Mouse (Mus musculus) embryonic fibroblast, embryonic 13.5 days (primary cell): ENCODE data around the gene Greb1. TPM values are rescaled to one million over a fixed set of nuclear protein-coding genes. Genes with fewer than 3 reads are reported as not detected.

Experiments used
- H3K27ac ChIP-seq: 2 replicates; pipeline ENCODE4 v1.5.1; 2012; ENCODE audit warnings: low read length, control low read depth, inconsistent platforms; ENCODE audit not compliant: insufficient read depth
- H3K4me1 ChIP-seq: 2 replicates; pipeline ENCODE4 v1.6.1; 2011; ENCODE audit warnings: low read length; ENCODE audit not compliant: control insufficient read depth, insufficient read depth
- H3K4me3 ChIP-seq: 2 replicates; pipeline ENCODE4 v1.5.1; 2011; ENCODE audit warnings: mild to moderate bottlenecking, control low read depth, low read length; ENCODE audit not compliant: insufficient read depth
- CTCF ChIP-seq: IDR thresholded peaks from 2 replicates; pipeline ENCODE4 v1.5.1; 2011; ENCODE audit warnings: mild to moderate bottlenecking, control low read depth, low read length, moderate library complexity, borderline replicate concordance; ENCODE audit not compliant: insufficient read depth
- POLR2A ChIP-seq: IDR thresholded peaks from 2 replicates; pipeline ENCODE4 v1.6.1; 2011; ENCODE audit warnings: low read depth, mild to moderate bottlenecking, control low read depth, low read length, moderate library complexity
- polyA plus RNA-seq: library from polyadenylated mRNA; stranded (reverse); fragments of >200 nt; gene quantifications from 2 replicates; pipeline ENCODE4 v1.2.4, GENCODE M21; 2011; ENCODE audit warnings: low read depth; ENCODE audit not compliant: missing spikeins, insufficient read length

The Greb1 gene
- polyA plus RNA-seq = 0.62 and 0.84 TPM in 2 replicates

DNA sequence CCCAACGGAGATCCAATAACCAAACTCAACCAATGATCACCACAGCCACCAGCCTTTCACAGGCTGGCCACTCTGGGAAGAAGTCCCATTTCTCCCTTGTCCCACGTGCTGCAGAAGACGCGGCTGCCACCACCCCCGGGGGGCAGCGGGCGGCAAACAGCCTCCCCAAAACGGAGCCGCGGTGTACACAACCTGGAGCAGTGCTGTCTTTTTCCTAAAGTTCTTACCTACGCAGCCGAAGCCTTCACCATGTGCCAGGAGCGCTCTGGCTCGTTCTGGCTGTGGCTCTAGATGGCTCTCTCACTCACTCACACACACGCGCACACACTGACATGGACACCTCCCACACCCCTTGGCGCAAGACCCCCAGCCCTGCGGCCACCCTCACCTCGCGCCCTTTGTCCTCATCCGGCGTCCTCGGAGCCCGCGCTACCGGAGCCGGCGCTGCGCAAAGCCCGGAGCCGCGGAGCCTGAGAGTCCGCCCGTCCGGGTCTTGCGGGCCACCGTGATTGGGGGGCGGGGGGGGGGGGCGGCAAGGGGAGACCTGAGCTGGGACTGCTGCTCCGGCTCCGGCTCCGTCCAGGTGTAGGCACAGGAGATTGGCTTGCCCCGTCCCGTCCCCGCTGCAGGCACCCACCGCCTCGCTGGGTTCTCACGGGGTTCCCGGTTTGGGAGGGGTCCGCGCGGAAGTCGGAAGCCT lies at the start of gene Greb1:
Greb1 (minus strand) TSS at position 628 of the 700 bp plus-strand sequence.
- no peak within 1 kb of the TSS for H3K27ac ChIP-seq

DNA sequence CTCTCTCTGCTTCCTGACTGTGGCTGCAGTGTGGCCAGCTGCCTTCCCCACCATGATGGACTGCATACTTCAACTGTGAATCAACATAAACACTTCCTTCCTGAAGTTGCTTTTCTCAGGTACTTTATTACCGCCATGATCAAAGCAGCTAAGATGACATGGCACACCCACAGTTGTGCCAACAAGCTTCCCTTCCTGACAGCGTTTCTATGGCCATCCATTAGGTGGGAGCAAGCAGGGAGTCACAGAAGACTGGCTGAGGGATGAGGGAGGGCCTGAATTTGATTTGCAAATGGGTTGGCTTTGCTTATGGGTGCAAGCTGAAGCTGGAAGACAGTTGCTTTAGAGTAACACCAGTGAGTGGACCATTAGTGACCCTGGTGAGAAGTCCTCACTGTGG lies 49.1 kb upstream of the Greb1 start:
- TF ChIP-seq CTCF = no peak
- no peak for TF ChIP-seq POLR2A
- peak overlapping the region; percentile 32 for H3K27ac ChIP-seq

More for the DNA sequence above, at the start of gene Greb1:
- TF ChIP-seq POLR2A = no peak
- TF ChIP-seq CTCF = no peak
- Histone ChIP-seq H3K4me1 (no peaks in the 10 kb centered on the region), H3K4me3 (peak within 1 kb of the TSS; percentile 38)

DNA sequence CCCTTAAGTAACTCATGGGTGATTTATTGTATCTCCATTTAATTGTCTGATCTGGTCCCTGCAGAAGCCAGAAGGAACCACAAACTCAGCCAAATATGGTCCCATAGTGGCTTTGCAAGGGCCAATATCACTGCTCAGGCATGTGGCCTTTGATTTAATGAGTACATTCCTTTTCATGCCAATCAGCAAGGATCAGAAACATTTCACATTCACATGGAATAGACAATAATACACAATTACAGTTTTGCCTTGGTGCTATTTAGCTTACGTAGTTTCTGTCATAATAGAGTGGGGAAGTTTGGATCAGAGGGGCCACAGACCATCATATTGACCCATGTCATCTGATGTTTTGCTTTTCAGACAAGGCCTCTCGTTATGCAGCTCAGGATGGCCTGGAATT lies 47.8 kb upstream of the Greb1 start:
- Histone ChIP-seq H3K4me1 (peaks cover 30% of the 10 kb centered on the region), H3K4me3 (no peak overlapping the region), H3K27ac (peak overlapping the region; percentile 91)
- TF ChIP-seq CTCF (no peak), POLR2A (no peak)

More for the DNA sequence above, 49.1 kb upstream of the Greb1 start:
- Histone ChIP-seq H3K4me3 (no peak overlapping the region), H3K4me1 (peaks cover 27% of the 10 kb centered on the region)

DNA sequence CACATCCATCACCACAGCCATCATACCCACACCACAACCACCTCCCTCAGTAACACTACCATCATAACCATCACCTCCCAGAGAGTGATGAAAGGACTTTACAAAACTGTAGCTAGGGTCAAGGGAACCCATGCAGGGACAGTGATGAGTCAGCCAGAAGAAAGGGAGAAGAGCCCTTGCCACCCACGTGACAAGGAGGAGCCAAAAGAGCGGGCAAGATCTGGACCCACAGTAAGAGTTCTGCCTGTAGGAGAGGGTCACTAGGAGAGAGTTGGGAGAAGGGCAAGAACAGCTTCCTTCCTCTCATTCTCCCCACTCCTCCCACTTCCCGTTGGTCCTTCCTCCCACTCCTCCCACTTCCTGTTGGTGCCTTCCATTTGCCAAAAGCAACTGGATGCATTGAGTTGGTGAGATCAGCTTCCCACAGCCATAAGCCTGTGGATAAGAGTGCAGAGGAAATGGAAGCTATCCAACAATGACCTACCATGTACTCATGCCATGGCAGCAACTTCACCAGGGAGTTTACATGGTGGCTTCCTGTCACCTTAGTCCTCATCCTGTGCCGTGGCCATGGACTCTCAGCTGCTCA lies 46.6 kb upstream of the Greb1 start:
- H3K4me1 ChIP-seq = peaks cover 24% of the 10 kb centered on the region
- no peak for TF ChIP-seq CTCF
- no peak overlapping the region for H3K4me3 ChIP-seq
- peak overlapping the region; percentile 91; the same call in 1 of the 2 replicates for H3K27ac ChIP-seq

DNA sequence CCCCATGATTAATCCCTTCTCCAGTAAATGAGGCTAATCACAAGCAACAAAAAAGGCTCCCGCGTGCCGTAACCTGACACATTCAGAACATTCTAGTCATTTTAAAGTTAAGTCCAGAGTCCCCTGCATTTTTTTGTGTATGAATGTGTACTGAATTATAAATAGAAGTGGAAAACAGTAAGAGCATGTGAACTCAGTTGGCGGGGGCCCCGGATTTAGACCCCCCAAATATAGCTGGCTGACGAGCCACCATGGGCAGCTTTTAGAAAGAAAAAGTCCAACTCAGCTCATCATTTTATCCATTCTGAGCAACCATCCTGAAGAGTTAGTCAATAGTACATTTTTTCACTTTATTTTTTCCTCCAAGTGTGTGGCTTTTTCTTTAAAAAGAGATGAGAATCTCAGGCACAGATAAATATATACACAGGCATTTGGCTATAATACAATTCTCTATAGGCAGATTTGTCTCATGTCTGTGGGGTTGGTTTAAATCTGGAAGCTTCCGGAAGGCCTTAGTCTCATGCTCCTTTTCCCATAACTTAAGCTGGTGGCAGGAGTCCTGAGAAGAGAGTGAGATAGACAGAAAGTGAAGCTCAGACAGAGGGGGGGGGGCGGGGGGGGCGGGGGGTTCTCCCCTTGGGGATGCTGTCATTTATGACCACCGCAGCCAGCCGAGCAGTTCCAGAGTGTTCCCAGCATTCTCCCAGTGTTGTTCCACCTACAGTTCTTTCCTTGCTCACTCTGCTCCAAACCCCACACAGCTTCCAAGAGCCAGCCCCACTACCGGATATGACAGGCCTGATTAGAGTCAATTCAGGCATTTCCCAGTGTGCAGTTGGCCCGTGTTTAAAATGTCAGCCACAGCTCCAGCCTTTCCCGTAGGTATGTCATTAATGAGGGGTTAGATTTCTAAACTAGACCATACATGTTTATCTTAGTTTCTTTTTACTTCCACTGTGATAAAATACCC lies 44.2 kb upstream of the Greb1 start:
- Histone ChIP-seq H3K27ac (peak overlapping the region; percentile 74), H3K4me3 (no peak overlapping the region), H3K4me1 (peaks cover 21% of the 10 kb centered on the region)
- TF ChIP-seq CTCF (no peak), POLR2A (peak; percentile 31; the same call in 1 of the 2 replicates)

DNA sequence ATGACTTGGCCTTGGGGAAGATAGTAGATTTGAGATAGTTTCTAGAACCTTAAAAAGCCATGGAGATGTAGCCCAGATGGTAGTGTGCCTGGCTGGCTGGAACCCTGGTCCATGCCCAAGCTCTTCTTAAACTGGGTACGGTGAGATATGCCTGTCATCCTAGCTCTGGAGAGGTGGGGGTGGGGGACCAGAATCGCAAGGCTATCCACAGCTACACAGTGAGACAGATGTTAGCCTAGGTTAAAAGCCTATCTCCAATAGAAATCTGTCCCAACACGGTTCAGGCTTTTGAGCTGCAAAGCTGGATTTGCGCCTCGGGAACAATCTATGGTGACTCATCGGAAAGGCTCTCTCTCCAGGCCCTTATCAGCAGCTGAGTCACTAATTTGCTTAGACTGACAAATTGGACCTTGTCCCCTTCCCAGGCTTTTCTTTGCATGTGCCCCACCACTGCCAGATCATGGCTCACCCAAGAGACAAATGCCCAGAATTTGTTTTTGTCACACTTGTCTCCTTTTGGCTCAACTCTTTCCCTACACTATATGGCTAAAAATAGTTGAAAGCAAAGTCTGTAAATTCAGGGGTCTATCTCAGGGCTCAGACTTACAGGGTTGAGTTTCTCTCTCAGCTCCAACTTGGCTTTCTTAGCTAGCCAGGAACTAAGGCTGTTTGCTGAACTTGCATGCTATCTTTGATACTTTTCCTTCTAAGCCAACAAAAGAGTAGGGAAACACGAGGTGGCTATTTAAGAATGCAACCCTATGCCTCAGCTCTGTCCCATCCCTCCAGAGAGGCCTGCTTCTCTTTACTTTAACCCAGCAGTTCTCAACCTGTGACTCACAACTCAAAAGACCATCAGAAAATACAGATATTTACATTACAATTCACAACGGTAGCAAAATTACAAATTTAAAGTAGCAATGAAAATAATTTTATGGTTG lies 40.4 kb upstream of the Greb1 start:
- TF ChIP-seq POLR2A (no peak), CTCF (no peak)
- H3K27ac ChIP-seq = peak overlapping the region; percentile 97
- peaks cover 14% of the 10 kb centered on the region for H3K4me1 ChIP-seq
- no peak overlapping the region for H3K4me3 ChIP-seq

DNA sequence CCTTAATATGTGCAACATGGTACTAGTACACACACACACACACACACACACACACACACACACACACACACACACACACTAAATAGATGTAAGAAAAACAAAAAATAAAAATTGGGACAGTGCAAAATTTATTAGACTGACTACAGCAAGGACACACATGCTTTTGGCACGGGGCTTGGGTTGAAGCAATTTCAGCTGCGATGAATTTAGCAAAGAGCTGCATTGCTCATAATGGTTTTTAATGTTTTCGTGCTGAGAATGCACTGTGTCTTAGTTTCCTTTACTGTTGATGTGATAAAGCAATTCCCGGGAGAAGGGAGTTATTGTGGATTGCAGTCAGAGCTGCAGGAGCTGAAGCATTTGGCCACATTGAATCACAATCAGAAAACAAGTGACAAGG lies 37.1 kb upstream of the Greb1 start:
- Histone ChIP-seq H3K4me3 (no peak overlapping the region), H3K4me1 (peaks cover 8% of the 10 kb centered on the region), H3K27ac (peak overlapping the region; percentile 48; the same call in 1 of the 2 replicates)
- TF ChIP-seq CTCF (no peak), POLR2A (no peak)

DNA sequence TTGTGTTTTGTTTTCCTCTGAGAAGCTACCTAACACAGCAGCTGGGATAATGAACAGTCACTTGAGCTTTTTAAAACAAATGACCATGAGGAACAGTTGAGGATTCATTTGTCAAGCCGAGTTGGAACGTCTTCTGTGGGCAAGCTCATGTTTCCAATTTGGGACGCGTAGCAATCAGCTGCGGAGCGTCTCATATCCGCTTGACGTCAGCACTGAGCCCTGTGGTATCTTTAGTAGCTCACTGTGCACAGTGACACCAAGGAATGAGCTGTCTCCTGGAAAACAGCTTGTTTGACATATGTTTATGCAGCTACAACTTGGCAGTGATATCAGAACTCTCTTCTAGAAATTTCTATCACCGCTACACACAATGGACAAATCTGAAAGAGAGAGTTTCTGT lies 35.5 kb upstream of the Greb1 start:
- Histone ChIP-seq H3K27ac (peak overlapping the region; percentile 81), H3K4me1 (peaks cover 5% of the 10 kb centered on the region; the same call in 1 of the 2 replicates), H3K4me3 (no peak overlapping the region)
- TF ChIP-seq POLR2A (no peak), CTCF (no peak)

DNA sequence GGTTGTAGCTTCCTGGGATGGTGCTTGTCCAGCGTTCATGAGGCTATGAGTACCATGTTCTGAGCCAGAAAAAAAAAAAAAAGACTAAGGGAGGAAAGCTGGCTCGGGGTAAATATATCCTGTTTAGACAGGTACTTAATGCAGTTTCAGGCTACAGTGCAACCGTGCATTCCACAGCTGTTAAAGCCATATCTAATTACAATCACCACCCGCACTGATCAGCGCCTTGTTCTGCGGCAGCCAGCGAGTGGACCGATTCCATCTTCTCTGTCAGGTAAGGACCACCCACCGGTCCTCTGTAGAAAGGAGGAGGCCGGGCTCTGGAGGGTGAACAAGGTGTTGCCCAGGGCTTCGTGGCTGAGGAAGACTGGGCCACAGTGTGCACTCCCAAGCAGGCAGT lies 34.0 kb upstream of the Greb1 start:
- no peak overlapping the region for H3K27ac ChIP-seq
- TF ChIP-seq POLR2A = no peak
- no peak for TF ChIP-seq CTCF
- peaks cover 8% of the 10 kb centered on the region; the same call in 1 of the 2 replicates for H3K4me1 ChIP-seq
- H3K4me3 ChIP-seq = no peak overlapping the region
